Mouse (Mus musculus) spleen, embryonic (tissue): ENCODE measurements around the gene Zswim1.

Experiments
- CTCF ChIA-PET: fragments of 350-600 bp; sonication (Branson Sonifier 250); formaldehyde crosslinking; loops from one replicate; lab custom pipeline; 2022; lab: Charles Lee

Gene Zswim1

GRCm38 (mm10) chr2:164822636-164823165 is at the start of gene Zswim1:
TSS of gene Zswim1 (plus strand) at chr2:164822686.
- CTCF ChIA-PET: interaction anchor here (0.6 kb wide), 1 partner anchor 162 kb away, joined by 3 read pairs; no protein-coding TSS in a partner anchor

GRCm38 (mm10) chr2:164773229-164773988 is 49.1 kb upstream of the Zswim1 start:
- CTCF ChIA-PET: interaction anchor here (0.9 kb wide), 1 partner anchor 12 kb away, joined by 3 read pairs; the partner anchor contains the start of gene Snx21

- CTCF ChIA-PET: no interaction called here
These were observed 48.5 kb upstream of the Zswim1 start for GRCm38 (mm10) chr2:164773989-164774364.

- CTCF ChIA-PET: no interaction called here
These were observed 46.4 kb upstream of the Zswim1 start for GRCm38 (mm10) chr2:164776130-164776529.

GRCm38 (mm10) chr2:164776801-164777200 is 45.7 kb upstream of the Zswim1 start:
- CTCF ChIA-PET: no interaction called here

- CTCF ChIA-PET: no interaction called here
These were observed 45.1 kb upstream of the Zswim1 start for GRCm38 (mm10) chr2:164777246-164778014.

- CTCF ChIA-PET: no interaction called here
These were observed 44.5 kb upstream of the Zswim1 start for GRCm38 (mm10) chr2:164778015-164778287.

GRCm38 (mm10) chr2:164778809-164779208 is 43.7 kb upstream of the Zswim1 start:
- CTCF ChIA-PET: no interaction called here

GRCm38 (mm10) chr2:164779481-164780086 is 42.9 kb upstream of the Zswim1 start, which contains the start of gene Tnnc2:
TSS of gene Tnnc2 (minus strand) at chr2:164779967.
- CTCF ChIA-PET: no interaction called here

GRCm38 (mm10) chr2:164781876-164782275 is 40.6 kb upstream of the Zswim1 start:
- CTCF ChIA-PET: interaction anchor here (0.6 to 1.0 kb wide), 3 partner anchors 8 to 785 kb away, joined by 3 to 18 read pairs (median 6); no protein-coding TSS in a partner anchor

GRCm38 (mm10) chr2:164783926-164784581 is 38.4 kb upstream of the Zswim1 start:
- CTCF ChIA-PET: interaction anchor here (0.8 to 1.0 kb wide), 2 partner anchors 14 to 17 kb away, joined by 3 to 6 read pairs; no protein-coding TSS in a partner anchor

- CTCF ChIA-PET: interaction anchor here (1.0 to 1.1 kb wide), 2 partner anchors 9 to 12 kb away, joined by 3 to 4 read pairs; no protein-coding TSS in a partner anchor
These were observed 37.5 kb upstream of the Zswim1 start for GRCm38 (mm10) chr2:164784869-164785420.

- CTCF ChIA-PET: interaction anchor here (0.5 to 1.1 kb wide), 3 partner anchors 8 to 152 kb away, joined by 3 to 4 read pairs (median 3); no protein-coding TSS in a partner anchor
These were observed 36.8 kb upstream of the Zswim1 start, which contains the start of gene Snx21 for GRCm38 (mm10) chr2:164785481-164786387. TSS of gene Snx21 (plus strand) at chr2:164785823.

- CTCF ChIA-PET: interaction anchor here (0.5 kb wide), 1 partner anchor 151 kb away, joined by 3 read pairs; no protein-coding TSS in a partner anchor
These were observed 36.0 kb upstream of the Zswim1 start for GRCm38 (mm10) chr2:164786388-164786885.

GRCm38 (mm10) chr2:164787032-164787431 is 35.5 kb upstream of the Zswim1 start:
- CTCF ChIA-PET: no interaction called here

- CTCF ChIA-PET: no interaction called here
These were observed 34.7 kb upstream of the Zswim1 start for GRCm38 (mm10) chr2:164787779-164788178.

GRCm38 (mm10) chr2:164788411-164788810 is 34.1 kb upstream of the Zswim1 start:
- CTCF ChIA-PET: interaction anchor here (0.5 kb wide), 1 partner anchor 118 kb away, joined by 3 read pairs; no protein-coding TSS in a partner anchor

- CTCF ChIA-PET: interaction anchor here (0.7 kb wide), 1 partner anchor 9 kb away, joined by 6 read pairs; no protein-coding TSS in a partner anchor
These were observed 32.0 kb upstream of the Zswim1 start for GRCm38 (mm10) chr2:164790451-164790850.

GRCm38 (mm10) chr2:164791841-164792261 is 30.6 kb upstream of the Zswim1 start:
- CTCF ChIA-PET: no interaction called here
